Mouse (Mus musculus) mouse trophoblast stem cell (cell line): ENCODE results near the gene Gm10226.
"Not testable (repeated sequence)": the region's sequence is repeated elsewhere in the genome, so short reads cannot be mapped to it uniquely, and the experiment has no call there.

Source experiments
- in situ Hi-C, 2 experiments: fragments of 300-500 bp; cut with MseI, MboI; formaldehyde crosslinking; loops; 2 replicates in 1 of 2; 3 replicates in 1 of 2; pipeline ENCODE4 v1.15.1; 2025

Gene Gm10226

GRCm38 (mm10) chr17:21691560-21691959 is at the start of gene Gm10226:
TSS of gene Gm10226 (plus strand) at chr17:21691860.
- in situ Hi-C loops = no loop called here

GRCm38 (mm10) chr17:21648791-21649190 is 42.9 kb upstream of the Gm10226 start:
- in situ Hi-C loops = no loop called here

- in situ Hi-C loops = no loop called here
These were observed 41.7 kb upstream of the Gm10226 start for GRCm38 (mm10) chr17:21649936-21650335.

- in situ Hi-C loops = not testable (repeated sequence)
These were observed 41.2 kb upstream of the Gm10226 start, which contains the start of gene Zfp983 for GRCm38 (mm10) chr17:21650364-21650907. TSS of gene Zfp983 (plus strand) at chr17:21650624.

- in situ Hi-C loops = not testable (repeated sequence)
These were observed 12.8 kb upstream of the Gm10226 start for GRCm38 (mm10) chr17:21678826-21679225.

- in situ Hi-C loops = no loop called here
These were observed 12.2 kb upstream of the Gm10226 start for GRCm38 (mm10) chr17:21679273-21680018.

- in situ Hi-C loops = not testable (repeated sequence)
These were observed 11.7 kb upstream of the Gm10226 start for GRCm38 (mm10) chr17:21680019-21680376.

- in situ Hi-C loops = no loop called here
These were observed 1.7 kb downstream of the Gm10226 start for GRCm38 (mm10) chr17:21693342-21693741.

- in situ Hi-C loops = no loop called here
These were observed 4.4 kb downstream of the Gm10226 start for GRCm38 (mm10) chr17:21696073-21696472.

GRCm38 (mm10) chr17:21702281-21703240 is 10.9 kb downstream of the Gm10226 start:
- in situ Hi-C loops = no loop called here

- in situ Hi-C loops = no loop called here
These were observed 11.8 kb downstream of the Gm10226 start for GRCm38 (mm10) chr17:21703414-21703813.

GRCm38 (mm10) chr17:21707343-21707996 is 15.8 kb downstream of the Gm10226 start, which contains the start of gene Zfp760:
TSS of gene Zfp760 (plus strand) at chr17:21707741.
- in situ Hi-C loops = no loop called here

- in situ Hi-C loops = no loop called here
These were observed 16.7 kb downstream of the Gm10226 start for GRCm38 (mm10) chr17:21708401-21708800.

- in situ Hi-C loops = not testable (repeated sequence)
These were observed 38.8 kb downstream of the Gm10226 start, which contains the start of gene Zfp229 for GRCm38 (mm10) chr17:21730495-21730894. TSS of gene Zfp229 (plus strand) at chr17:21730795.

GRCm38 (mm10) chr17:21733049-21733448 is 41.4 kb downstream of the Gm10226 start:
- in situ Hi-C loops = no loop called here

GRCm38 (mm10) chr17:21733529-21734031 is 41.9 kb downstream of the Gm10226 start:
- in situ Hi-C loops = no loop called here
